Mouse (Mus musculus) frontal cortex, adult (tissue): Measurements from ENCODE around the gene Tdgf1.

Source experiments
- ATAC-seq: cut with Nextera tagmentation; 2 replicates; pipeline ENCODE4 v1.9.2; 2017; ENCODE audit warnings: mild to moderate bottlenecking, moderate library complexity, mixed read lengths; ENCODE audit not compliant: low TSS enrichment

Gene Tdgf1

GRCm38 (mm10) chr9:110945926-110946325 lies at the start of gene Tdgf1:
Gene Tdgf1, minus strand, starts transcription at chr9:110946158.
- no peak for ATAC-seq

- peak; percentile 98 for ATAC-seq
These were observed 48.8 kb upstream of the Tdgf1 start for GRCm38 (mm10) chr9:110994716-110995172.

- ATAC-seq: no peak
These were observed 47.3 kb upstream of the Tdgf1 start for GRCm38 (mm10) chr9:110993281-110993709.

GRCm38 (mm10) chr9:110990204-110990603 lies 44.2 kb upstream of the Tdgf1 start, which contains the start of gene Rtp3:
Gene Rtp3, minus strand, starts transcription at chr9:110990583.
- no peak for ATAC-seq

GRCm38 (mm10) chr9:110989543-110989942 lies 43.6 kb upstream of the Tdgf1 start:
- ATAC-seq: no peak

GRCm38 (mm10) chr9:110989141-110989540 lies 43.2 kb upstream of the Tdgf1 start:
- no peak for ATAC-seq

- no peak for ATAC-seq
These were observed 42.1 kb upstream of the Tdgf1 start for GRCm38 (mm10) chr9:110988078-110988477.

GRCm38 (mm10) chr9:110987331-110987730 lies 41.4 kb upstream of the Tdgf1 start:
- ATAC-seq: no peak

GRCm38 (mm10) chr9:110985951-110986350 lies 40.0 kb upstream of the Tdgf1 start:
- ATAC-seq: no peak

GRCm38 (mm10) chr9:110985541-110985940 lies 39.6 kb upstream of the Tdgf1 start:
- ATAC-seq: no peak

GRCm38 (mm10) chr9:110984096-110984495 lies 38.1 kb upstream of the Tdgf1 start:
- ATAC-seq: no peak

GRCm38 (mm10) chr9:110982351-110982750 lies 36.4 kb upstream of the Tdgf1 start:
- no peak for ATAC-seq

- no peak for ATAC-seq
These were observed 33.5 kb upstream of the Tdgf1 start for GRCm38 (mm10) chr9:110979411-110979810.

GRCm38 (mm10) chr9:110965910-110966231 lies 19.9 kb upstream of the Tdgf1 start:
- ATAC-seq: no peak

GRCm38 (mm10) chr9:110965062-110965909 lies 19.3 kb upstream of the Tdgf1 start:
- no peak for ATAC-seq

- ATAC-seq: no peak
These were observed 17.7 kb upstream of the Tdgf1 start for GRCm38 (mm10) chr9:110963566-110964115.

GRCm38 (mm10) chr9:110961386-110961785 lies 15.4 kb upstream of the Tdgf1 start:
- ATAC-seq: no peak

GRCm38 (mm10) chr9:110960230-110961149 lies 14.5 kb upstream of the Tdgf1 start:
- no peak for ATAC-seq

GRCm38 (mm10) chr9:110959669-110960068 lies 13.7 kb upstream of the Tdgf1 start:
- no peak for ATAC-seq

- no peak for ATAC-seq
These were observed 10.0 kb upstream of the Tdgf1 start for GRCm38 (mm10) chr9:110955962-110956361.

GRCm38 (mm10) chr9:110954681-110955445 lies 8.9 kb upstream of the Tdgf1 start:
- ATAC-seq: no peak
